Mouse (Mus musculus) CD8-positive naive resting alpha-beta T cell, adult 57 days (primary cell): ENCODE measurements around the gene Anxa11. TPM values are rescaled to one million over a fixed set of nuclear protein-coding genes. Genes with fewer than 3 reads are reported as not detected.

ENCODE experiments used
- total RNA-seq: library from RNA; stranded (reverse); gene quantifications from one replicate; pipeline ENCODE4 v1.2.4, GENCODE M21; 2023

Anxa11 gene
- total RNA-seq = 89.6 TPM

DNA sequence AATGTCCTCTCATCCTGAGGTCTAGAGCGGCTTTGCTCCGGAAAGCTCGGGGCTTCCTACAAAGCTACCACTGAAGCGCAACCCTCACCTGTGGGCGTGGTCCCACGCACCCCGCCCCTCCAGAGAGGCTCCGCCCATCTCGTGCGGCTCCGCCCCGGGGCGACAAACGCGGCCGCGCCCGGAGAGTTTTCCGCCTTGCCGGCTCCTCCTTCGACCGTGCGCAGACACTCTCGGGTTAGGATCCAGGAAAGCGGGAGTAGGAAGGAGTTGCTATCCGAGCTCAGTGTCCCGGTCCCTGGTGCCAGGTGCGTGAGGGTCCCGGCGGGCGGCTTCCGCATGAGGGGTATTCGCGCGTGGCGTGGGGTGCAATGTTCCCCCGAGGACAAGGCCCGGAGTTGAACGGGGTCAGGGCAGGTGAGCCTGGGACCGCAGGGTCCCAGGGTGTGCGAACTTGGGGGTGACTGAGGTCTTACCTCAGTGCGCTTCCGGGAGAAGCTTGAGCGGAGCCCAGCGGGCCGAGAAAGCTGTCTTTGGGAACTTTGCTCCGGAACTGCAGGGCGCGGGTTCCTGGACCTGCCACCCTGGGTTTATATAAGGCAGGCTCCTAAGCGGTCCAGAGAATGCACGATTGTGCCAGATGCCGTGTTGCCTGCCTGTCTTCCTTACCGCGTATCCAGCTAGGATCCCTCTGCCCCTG, at the start of gene Anxa11:
Gene Anxa11 (plus strand): TSS at position 166 of the 697 bp plus-strand sequence.

DNA sequence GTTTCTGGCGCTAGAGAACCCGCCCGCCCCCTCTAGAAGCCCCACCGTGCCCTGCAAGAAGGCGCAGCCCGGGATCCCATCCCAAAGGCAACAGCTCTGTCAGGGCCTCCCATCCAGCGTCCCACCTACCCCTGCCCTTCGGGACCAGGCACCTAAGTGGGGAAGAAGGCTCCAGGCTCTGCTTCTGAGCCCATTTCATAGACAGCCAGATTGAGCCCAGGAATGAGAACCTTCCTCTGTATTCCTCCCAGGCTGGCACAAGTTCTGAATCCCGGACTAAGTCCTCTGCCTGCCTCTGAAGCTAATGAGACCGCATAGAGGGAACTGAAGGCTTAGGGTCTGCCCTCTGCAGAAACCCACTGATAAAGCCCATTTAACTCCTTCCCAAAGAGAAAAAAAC, 61.0 kb downstream of the Anxa11 start, which contains the start of gene Plac9a:
Gene Plac9a (minus strand): TSS at position 101 of the 400 bp plus-strand sequence.

DNA sequence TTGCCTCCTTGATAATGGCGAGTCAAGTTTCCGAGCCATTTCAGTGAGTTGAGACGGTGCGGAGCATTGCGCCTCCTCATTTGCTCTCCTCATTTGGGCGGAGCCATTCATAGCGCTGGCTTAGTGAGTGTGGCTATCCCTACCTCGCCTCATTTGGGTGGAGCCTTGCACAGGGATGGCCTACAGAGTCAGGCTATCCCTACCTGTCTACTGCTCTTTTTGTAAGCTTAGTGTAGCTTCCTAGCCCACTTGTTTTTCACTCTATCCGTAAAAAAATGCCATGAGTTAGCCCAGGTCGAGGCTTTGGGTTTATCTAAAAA, 85.6 kb downstream of the Anxa11 start, which contains the start of gene Tmem254a:
Gene Tmem254a (minus strand): TSS at position 111 of the 320 bp plus-strand sequence.

Other genes with a start within 250 kb of the Anxa11 start
- 28.2 TPM for gene Ppif, start 148.0 kb upstream of the Anxa11 start, total RNA-seq
- 2.5 TPM for gene Zcchc24, start 73.1 kb upstream of the Anxa11 start, total RNA-seq
- not detected for gene Plac9a, start 60.9 kb downstream of the Anxa11 start, total RNA-seq
- gene Tmem254a, start 85.5 kb downstream of the Anxa11 start, total RNA-seq = 5.9 TPM
- not detected for gene Cphx1, start 96.1 kb downstream of the Anxa11 start, total RNA-seq
- gene Duxbl1, start 136.4 kb downstream of the Anxa11 start, total RNA-seq = not detected
- not detected for gene Gm9780, start 200.6 kb downstream of the Anxa11 start, total RNA-seq
- 10.5 TPM for gene Tmem254c, start 225.2 kb downstream of the Anxa11 start, total RNA-seq
- gene Cphx2, start 239.4 kb downstream of the Anxa11 start, total RNA-seq = not detected
- not detected for gene Cphx3, start 240.1 kb downstream of the Anxa11 start, total RNA-seq